Mouse (Mus musculus): ENCODE data around the gene Rce1.
"Not testable (repeated sequence)": the region's sequence is repeated elsewhere in the genome, so short reads cannot be mapped to it uniquely, and the experiment has no call there.

DNA sequence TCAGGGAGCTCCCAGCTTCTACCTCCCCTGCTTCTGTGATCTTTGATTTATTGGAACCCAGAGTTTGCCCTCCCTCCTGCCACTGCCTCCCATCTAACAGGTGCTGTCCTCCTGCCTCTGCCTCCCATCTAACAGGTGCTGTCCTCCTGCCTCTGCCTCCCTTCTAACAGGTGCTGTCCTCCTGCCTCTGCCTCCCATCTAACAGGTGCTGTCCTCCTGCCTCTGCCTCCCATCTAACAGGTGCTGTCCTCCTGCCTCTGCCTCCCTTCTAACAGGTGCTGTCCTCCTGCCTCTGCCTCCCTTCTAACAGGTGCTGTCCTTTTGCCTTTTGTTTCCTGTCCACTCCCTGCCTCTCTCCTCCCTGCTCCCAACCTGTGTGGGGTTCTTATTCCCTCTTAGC is 38.7 kb downstream of the Rce1 start:
- TF ChIP-seq POLR2A (IDR thresholded peaks at IDR 0.05; ENCODE audit: insufficient read depth, low read length); CTCF (IDR thresholded peaks at IDR 0.05; ENCODE audit: low read depth, low read length): not testable (repeated sequence)
